Mouse (Mus musculus) adrenal gland (tissue): ENCODE data around the gene Atp11a.

Experiments
- intact Hi-C: fragments of 180-260 bp; cut with DNase I; formaldehyde crosslinking; loops from one replicate; pipeline ENCODE4 v1.15.1; 2025

The Atp11a gene

DNA sequence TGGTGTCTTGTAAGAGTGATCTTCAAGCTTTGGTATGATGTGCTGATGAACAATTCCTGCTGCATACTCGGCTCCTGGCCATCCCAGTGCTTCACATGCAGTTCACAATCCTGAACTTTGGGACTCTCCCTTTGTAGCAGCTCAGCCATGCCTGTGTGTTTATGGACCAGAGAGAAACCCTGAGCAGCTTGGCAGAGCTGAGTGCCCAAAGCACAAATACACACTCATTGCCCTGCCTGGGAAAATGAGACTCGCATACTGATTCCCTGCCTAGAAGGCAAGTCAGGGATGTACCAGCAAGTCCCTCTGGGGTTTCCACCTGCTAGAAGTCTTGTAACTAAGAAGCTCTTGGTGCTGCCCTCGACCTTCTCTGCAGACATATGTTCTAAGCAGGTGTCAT, 112.8 kb downstream of the Atp11a start:
- intact Hi-C loops: no loop called here

DNA sequence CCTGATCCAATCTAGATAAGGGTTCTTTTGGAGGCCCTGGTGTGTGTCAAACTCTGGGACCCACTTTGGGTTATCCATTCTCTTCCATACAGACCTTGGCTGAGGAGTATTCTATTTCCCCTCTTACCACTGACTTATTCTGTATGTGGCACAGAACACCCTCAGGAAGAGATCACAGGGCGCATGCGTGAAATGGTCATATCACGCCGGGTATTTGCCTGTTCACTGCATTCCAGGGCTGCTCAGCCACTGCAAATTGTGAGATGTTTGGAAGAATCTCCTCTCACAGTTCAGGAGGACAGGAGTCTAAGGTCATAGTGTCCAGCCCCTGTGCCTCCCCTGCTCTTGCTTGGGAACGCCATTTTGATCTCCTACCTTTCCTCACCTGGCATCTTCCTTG, 113.8 kb downstream of the Atp11a start:
- intact Hi-C loops: no loop called here

DNA sequence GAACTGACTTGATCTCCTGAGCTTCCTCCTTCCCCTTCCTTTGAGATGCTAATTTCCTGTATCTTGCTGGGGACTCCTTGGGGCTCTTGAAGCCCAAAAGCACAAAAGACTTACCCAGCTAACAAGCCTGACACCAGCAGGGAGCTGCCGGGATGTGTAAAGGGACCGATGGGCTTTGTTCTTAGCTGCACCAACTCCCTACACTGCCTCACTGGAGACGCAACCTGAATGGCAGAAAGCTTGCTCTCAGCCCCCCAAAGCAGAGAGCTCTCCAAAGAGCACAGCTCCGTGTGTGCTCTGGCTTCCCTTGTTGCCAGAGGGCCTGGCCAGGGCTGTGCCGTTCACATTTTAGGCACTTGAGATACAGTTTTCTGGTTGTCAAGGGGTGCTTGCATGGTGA, 114.6 kb downstream of the Atp11a start:
- intact Hi-C loops: no loop called here

DNA sequence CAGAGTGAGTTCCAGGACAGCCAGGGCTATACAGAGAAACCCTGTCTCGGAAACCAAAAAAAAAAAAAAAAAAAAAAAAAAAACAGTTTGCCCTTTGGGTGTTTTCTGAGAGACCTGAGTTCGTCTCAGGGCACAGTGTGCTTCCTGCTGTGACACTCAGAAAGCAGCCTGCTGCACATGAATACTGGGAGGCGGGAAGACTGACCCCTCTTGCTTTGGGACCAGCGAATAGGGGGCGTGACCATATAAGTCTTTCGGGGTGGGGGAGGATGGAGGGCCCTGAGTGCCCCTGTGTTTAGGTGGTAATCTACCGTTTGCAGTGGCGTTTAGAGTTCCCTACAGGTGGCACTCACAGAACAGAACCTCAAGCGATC, 116.2 kb downstream of the Atp11a start:
- intact Hi-C loops: no loop called here

DNA sequence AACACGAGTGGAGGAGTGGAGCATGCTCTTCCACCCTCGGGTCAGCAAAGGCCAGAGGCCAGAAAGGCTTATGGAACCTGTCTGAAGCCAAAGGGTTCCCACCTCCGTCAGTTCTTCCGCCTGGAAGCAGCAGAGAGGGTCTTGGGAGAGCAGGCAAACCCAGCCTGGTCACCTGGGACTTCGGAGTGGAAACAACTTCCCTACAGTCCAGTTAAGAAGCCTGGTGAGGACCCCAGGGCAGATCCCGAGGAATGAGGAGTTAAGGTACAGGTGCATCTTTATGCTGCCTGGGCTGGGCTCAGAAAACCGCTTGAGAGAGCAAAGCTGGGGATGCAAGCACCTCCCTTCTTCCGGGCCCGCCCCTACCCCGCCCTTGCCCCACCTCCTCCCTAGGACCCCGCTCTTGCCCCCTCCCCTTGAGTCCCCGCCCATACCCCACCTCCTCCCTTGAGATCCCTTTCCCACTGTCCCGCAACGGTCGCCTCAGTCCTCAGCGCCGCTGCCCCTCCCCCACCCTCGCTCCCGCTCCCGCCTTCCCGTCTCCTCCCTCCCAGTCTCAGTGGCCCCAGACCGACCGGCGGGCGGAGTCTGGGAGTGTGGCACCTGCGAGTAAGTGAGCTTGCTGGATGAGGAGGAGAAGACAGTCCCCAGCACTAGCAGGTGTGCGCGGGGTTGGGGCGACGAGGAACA, 116.7 kb downstream of the Atp11a start, which contains the start of gene Mcf2l:
TSS of gene Mcf2l (plus strand) at position 450 of the 690 bp plus-strand sequence.
- intact Hi-C loops: no loop called here

DNA sequence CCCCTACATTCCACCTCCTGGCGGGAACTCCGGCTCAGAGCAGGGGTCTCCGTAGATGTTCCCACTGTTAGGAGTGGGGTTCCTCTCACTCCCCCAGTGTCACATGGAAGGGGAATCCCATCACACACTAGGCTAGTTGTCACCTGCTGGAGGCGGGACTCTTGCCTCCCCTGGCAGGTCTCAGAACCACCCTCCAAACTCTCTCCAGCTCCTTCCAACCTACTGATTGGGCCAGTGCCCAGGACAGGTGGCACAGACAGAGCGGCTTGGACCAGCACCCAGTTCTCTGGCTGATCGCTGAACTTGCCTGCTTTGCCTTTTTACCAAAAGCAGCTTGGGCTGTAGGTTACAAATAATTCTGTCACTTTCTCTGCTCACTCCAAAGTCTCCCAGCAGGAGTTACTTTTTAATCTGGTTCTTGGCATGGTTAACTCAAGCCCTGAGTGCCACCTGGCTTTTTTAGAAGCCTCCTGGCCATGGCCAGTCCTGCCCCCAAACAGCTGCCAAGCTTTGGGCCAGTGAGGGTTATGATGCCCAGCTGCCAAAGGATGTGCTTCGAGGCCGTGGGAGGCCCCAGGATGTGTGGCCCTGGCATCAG, 117.5 kb downstream of the Atp11a start:
- intact Hi-C loops: no loop called here

DNA sequence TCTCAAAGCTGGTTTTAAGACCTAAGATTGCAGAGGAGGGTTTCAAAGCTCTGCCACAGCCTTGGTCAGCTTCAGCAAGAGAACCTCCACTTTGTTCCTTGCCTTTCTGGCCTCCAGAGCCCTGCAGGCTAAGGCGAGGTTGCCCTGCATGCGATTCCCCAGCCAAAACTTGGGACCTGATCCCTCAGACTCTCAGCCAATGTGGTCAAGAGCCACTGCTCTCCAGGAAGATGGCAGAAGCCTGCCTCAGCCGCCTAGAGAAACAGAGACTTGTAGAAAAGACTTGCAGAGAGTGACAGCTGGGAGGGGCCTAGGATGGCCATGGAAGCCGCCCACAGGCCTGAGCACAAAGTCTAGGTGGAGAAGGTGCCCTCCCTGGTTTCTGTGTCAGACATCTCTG, 118.2 kb downstream of the Atp11a start:
- intact Hi-C loops: no loop called here

DNA sequence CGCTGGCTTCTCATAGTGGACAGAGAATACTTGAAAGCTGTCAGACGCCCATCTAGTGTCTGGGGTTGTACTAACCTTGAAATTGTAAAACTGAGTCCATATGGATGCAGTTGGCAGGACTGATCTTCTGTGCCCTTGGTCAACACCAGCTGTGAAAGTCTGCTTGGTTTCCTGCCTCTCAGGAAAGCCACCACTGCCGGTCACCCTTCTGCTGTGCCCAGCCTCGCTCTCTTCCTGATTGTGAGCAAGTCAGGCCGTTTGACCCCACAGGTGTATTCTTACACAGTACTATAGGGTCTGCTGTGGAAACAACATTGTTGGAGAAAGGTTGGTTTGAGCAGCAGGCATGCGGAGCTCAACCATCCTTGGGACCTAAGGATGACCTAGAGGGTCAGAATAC, 120.3 kb downstream of the Atp11a start:
- intact Hi-C loops: no loop called here

DNA sequence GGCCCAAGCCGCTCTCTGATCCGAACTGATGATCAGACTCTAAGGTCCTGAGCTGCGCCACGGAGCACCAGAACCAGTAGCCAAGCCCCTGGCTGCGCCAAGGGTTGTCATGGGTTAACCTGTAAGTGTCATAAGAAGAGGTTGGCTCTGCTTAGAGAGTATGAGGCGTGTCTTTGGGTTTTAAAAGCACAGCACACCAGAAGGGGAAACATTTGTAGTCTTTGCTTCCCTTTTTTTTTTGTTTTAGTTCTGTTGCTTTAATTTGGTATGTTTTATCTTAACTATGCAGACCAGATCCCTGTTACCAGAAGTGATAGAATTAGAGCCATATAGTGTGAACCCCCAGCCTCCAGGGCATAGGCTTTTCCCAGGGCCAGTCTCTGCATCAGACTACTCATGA, 123.3 kb downstream of the Atp11a start:
- intact Hi-C loops: no loop called here

DNA sequence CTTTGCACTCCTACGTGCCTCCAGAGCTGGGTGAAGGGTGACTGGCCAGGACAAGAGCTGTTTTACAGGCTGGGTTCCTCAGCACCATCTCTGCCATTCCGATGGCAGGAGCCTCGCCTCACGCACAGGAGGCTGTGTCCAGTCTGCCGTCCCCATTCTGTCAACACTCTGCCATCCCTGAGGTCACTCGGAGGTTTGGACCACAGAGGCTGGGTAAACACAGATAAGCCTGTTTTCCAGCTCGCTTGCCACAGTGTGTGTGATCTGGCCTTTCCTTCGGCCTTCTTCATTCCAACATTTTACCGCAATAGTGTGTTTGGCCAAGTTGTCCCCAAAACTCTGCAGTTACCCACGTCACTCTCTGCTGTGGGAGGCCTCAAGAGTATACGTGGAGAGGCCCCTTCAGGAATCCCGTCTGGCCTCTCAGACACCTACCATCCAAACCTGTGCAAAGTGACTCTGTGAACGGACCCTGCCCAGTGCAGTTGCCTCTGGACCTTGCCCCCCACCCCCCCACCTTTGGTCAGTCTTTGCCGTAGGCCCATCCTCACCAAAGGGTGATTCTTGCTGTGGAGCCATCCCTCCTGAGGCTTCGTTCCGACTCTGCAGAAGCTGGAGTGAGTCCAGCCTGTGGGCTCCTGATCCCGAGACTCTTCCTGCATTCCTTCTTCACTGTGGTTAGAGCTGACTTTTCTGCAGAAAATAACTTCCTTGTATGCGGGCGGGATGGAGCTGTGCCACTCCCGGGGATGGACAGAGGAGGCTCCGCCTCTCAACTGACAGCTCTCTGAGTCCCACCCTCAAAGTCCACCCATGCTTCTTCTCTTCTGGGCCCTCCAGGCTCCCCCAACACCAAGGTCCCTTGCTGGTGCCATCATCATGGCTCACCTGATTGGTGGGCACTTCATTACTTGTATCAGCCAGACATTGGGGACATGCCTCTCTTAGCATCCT, 126.5 kb downstream of the Atp11a start:
- intact Hi-C loops: no loop called here

DNA sequence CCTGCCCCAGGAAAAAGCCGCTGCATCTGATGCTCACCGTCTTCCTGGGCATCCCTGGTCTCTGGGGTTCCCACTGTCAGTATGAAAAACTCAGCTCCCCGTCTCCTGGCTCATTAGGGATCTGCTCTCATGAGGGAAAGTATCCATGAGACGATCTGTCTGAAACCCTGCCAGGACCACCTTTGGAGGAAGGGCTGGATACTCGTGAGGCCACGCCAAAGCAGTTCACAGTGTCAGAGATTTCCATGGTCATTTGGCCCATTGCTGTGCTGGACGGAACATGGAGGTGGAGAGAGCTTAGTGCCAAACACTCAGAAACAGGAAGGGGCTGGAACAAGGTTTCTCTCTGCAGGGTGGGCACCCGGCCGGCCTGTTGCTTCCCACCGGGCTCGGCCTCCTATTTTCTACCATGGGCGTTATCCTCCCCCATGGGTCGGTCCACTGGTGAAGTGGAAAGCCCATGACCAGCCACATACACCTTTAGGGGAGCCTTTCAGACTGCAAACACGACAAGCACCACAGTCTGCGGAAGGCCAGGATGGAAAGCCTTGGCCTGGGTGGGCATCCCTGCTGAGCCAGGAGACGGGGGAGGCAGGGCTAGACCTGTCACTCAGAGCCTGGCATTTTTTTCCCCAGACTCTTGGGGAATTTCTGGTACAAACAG, 131.1 kb downstream of the Atp11a start:
- intact Hi-C loops: no loop called here

DNA sequence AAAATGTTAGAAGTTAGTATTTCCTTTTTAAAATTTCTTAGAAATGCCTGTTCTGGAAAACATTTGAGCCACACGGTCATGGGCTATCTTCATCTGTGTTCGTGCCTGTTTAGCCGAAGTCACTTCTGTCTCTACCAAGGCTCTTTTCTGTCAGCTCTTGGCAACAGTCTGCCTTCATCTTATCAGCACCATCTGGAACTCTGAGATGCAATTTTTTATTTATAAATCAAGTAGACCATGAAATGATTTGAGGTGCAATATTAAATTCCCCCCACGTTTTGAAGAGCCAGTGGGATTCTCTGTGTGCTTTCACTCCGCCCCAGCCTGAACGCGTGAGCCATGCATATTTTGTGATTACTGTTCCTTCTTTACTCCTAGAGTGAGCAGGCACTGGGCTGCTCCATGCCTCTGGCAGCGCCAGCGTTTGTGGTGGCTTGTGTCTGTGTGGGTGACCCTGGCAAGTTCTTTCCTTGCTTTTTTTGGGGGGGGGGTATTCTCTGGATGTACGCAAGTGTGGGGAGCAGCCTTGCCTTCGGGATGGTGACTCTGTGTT, 132.3 kb downstream of the Atp11a start:
- intact Hi-C loops: no loop called here

DNA sequence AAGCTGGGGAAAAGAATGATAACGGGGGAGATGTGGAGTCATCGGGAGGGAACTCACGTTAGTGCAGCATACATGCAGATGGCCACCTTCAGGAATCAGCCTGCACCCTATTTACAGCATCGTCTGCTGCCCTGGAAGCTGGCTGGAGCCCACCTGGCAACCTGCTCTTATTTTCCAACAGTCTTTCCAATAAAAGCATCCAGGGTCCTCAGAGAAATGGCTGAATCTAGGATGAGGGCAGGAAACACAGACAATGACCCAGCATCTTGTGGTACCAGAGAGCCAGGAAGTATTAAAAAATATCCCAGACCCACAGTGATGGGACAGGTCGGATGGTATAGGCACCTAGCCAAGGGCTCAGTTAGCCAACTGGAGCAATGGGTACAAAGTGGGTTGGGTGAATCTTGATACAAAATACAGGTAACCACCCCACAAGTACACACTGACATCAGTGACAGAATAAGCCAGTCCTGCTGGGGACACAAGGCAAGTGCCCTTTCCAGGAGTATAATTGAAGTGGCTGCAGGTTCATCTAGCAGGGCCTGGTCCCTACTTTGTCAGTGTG, 136.2 kb downstream of the Atp11a start:
- intact Hi-C loops: no loop called here

DNA sequence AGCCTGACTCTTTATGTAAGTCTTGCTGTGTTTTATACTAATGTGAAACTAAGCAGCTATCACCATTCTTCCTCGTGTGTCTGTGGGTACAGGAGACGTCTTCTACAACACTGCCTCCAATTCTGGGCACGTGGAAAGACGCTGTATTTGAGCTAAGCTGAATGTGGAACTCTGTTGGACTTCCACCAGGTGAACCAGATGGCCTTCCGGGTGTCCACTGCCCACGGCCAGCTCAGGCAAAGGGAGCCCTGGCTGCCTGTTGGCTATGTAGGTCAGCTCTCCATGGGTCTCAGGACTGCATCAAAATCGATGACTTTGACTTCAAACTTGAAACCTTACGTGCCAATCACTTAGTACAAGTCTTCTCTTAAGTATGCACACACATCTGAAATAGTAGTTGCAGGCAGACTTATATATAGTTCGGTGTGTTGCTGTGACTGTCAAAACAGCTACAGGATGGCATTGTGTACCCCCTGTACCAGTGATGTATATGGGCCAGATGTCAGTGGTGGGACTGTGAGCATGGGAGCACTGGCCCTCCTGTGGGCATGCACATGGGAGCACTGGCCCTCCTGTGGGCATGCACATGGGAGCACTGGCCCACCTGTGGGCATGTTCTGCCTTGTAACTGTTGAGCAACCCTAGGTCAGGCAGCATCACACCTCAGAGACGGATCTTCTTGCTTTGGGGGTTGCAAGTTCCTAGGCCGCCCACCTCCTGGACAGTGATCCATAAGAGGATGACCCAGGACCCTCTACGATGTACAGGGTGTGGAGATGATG, 137.2 kb downstream of the Atp11a start:
- intact Hi-C loops: no loop called here

DNA sequence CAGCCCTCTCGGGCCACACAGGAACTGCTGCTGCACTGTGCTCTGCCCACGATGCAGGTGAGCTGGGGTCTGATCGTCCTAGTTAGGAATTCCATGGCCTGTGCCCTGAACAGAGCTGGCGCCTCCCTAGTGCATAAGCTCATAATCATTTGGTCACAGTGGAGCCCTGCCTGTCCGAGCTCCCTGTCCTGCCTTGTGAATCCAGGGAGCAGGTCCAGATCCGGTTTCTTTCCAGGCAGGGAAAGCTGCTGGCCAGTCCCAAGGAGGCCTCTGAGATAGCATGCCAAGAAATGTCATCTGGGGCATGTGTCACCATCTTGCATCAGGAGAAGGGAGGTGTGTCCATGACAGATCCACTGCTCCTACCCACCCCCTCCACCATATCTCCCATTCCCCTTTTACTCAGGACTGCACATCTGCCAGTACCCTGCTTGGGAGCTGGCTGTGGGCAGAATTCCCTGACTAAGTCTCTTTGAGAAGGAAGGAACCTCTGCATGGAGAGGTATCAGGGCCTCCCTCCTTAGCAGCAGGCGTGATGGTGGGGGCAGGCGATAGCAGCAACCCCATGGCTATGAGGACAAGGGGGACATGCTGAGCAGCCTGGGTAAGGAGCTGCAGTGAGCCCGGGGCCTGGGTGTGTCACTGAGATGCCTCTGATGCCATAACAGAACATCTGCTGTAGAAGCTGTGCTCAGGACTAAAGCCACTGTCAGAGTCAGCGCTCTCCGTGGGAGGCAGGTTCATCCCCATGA, 138.1 kb downstream of the Atp11a start:
- intact Hi-C loops: loop anchor here (5.0 kb wide), 2 partner anchors 87 to 317 kb away; no protein-coding TSS in a partner anchor

DNA sequence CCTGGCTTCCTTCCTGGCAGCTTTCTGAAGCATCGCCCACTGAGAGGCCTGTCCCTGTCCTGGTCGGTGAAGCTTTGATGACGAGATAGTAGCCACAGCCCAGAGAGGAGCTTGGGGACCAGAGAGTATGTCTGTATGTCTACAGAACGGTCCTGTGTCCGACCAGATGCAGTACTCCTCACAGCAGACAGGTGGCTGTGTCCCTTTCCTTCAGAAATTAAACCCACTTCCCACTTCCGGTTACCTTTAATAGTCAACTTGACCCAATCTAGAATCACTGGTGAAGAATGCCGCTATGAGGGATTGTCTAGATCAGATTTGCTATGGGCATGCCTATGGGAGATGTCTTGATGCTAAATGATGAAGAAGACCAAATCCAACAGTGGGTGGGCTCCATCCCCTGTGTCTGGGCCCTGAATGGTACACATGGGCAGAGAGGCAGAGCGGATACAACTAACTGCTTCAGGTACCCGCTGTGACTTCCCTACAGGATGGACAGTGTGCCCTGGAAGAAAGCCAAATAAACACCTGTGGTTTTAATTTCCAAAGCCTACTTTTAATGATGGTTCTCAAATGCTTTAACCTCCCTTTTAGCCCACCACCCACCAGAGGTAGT, 138.8 kb downstream of the Atp11a start:
- intact Hi-C loops: loop anchor here (1.0 to 5.0 kb wide), 3 partner anchors 32 to 317 kb away; no protein-coding TSS in a partner anchor

DNA sequence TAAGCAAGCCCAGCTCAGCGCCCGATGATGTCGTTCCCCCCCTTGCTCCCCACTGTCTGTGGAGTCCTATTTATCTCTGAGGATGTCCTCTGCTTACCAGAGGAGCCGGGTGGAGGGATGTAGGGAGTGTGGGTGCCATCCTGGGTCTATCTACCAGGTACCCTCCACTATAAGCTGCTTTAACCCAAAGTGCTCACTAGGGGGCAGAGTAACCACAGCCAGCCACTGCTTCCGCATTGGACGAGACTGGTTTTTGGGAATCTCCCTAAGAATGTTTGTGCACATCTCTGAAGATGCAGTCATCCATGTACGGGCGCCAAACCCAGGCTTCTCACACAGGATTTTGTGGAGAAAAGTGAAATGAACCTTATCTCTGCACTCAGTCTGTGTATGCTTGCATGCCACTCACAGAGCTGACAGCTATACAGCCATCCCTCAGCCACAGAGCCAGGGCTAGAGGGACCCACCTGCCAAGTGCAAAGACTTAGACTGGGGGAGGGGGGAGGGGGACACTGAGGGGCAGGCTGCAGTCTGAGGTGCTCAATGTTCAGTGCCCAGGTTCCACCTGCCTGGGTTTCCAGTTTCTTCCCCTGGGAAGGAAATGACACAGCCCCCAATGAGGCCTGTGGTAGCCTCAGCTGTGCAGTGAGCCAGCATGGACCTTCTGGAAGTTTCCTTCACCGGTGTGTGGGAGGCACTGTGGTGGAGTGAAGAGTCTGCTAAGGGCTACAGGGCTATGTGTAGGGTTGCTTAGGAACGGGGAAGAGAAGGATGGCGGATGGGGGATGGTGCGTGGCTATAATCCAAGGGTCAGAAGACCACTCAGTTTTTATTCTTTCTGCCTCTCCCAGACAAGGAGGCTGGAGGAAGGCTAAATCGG, 139.9 kb downstream of the Atp11a start:
- intact Hi-C loops: loop anchor here (1.0 to 5.0 kb wide), 3 partner anchors 31 to 316 kb away; no protein-coding TSS in a partner anchor

DNA sequence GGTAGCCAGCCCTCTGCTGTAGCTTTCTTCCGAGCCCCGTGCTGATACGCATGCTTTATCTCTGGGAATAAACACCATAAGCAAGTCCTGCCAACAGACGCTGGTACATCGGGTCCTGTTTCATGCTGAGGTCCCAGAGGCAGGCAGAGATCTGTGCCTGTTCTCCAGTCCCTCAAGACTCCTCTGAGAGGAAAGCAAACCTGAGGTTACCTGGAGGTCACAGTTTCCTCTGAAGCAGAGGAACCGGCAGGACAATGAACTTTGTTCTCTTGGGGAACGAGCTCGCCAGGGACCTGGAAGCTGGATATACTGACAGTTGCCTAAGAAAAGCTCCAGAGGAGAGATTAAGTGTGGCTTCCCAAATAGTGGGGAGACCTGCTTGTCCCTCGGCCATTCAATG, 141.0 kb downstream of the Atp11a start:
- intact Hi-C loops: loop anchor here (5.0 kb wide), 2 partner anchors 84 to 314 kb away; no protein-coding TSS in a partner anchor
